Mouse (Mus musculus) neural tube, embryonic 13.5 days (tissue): ENCODE data around the gene Spata20. TPM values are rescaled to one million over a fixed set of nuclear protein-coding genes. Genes with fewer than 3 reads are reported as not detected.

Experiments used
- ATAC-seq: fragments of 200-750 bp; cut with Nextera tagmentation; 2 replicates; pipeline ENCODE4 v1.8.0; 2017; ENCODE audit warnings: low read depth, mild to moderate bottlenecking, moderate TSS enrichment, moderate library complexity
- H3K27ac ChIP-seq: fragments of 300-500 bp; sonication (generic); replicated peaks from 2 replicates; pipeline ENCODE4 v1.5.1; 2015; ENCODE audit warnings: moderate library complexity, mild to moderate bottlenecking, inconsistent platforms
- H3K27me3 ChIP-seq: fragments of 300-500 bp; sonication (generic); 2 replicates; pipeline ENCODE4 v1.6.1; 2015; ENCODE audit warnings: mild to moderate bottlenecking, inconsistent platforms
- H3K36me3 ChIP-seq: fragments of 300-500 bp; sonication (generic); 2 replicates; pipeline ENCODE4 v1.6.1; 2015; ENCODE audit warnings: mild to moderate bottlenecking, inconsistent platforms
- H3K4me1 ChIP-seq: fragments of 300-500 bp; sonication (generic); replicated peaks from 2 replicates; pipeline ENCODE4 v1.6.1; 2015; ENCODE audit warnings: inconsistent platforms
- H3K4me2 ChIP-seq: fragments of 300-500 bp; sonication (generic); 2 replicates; pipeline ENCODE4 v1.6.1; 2015; ENCODE audit warnings: inconsistent platforms, mild to moderate bottlenecking, moderate library complexity
- H3K4me3 ChIP-seq: fragments of 300-500 bp; sonication (generic); 2 replicates; pipeline ENCODE4 v1.5.1; 2015; ENCODE audit warnings: mild to moderate bottlenecking, inconsistent platforms
- H3K9ac ChIP-seq: fragments of 300-500 bp; sonication (generic); 2 replicates; pipeline ENCODE4 v1.6.1; 2015; ENCODE audit warnings: moderate library complexity, mild to moderate bottlenecking, inconsistent platforms
- H3K9me3 ChIP-seq: fragments of 300-500 bp; sonication (generic); 2 replicates; pipeline ENCODE4 v1.6.1; 2016; ENCODE audit warnings: inconsistent platforms
- WGBS: fragments of 180-500 bp; shearing (Covaris S2); methylation state at CpG from one replicate; pipeline ENCODE4 v1.1.7; 2015; 5-methylcytosine and 5-hydroxymethylcytosine counted together
- polyA plus RNA-seq: library from polyadenylated mRNA; unstranded; fragments of >200 nt; fragmentation: Nextera tagmentation; extraction: Ambion mirVana; gene quantifications from 2 replicates; pipeline ENCODE4 v1.2.1, GENCODE M21; 2015

Spata20 gene
- polyA plus RNA-seq, 1 experiment from 2014 or later = 0.28 TPM

GRCm38 (mm10) chr11:94498093-94498996, 12.4 kb upstream of the Spata20 start:
- peak overlapping the region; percentile 55 for H3K4me2 ChIP-seq
- H3K9me3 ChIP-seq = no peaks in the 10 kb centered on the region
- WGBS = 24% methylated on average over 19 of the region's 19 CpGs
- peaks cover 49% of the 10 kb centered on the region for H3K27me3 ChIP-seq
- H3K9ac ChIP-seq = peak overlapping the region; percentile 27; the same call in 1 of the 2 replicates
- no peaks in the 10 kb centered on the region for H3K36me3 ChIP-seq
- H3K27ac ChIP-seq = peak overlapping the region; percentile 43
- no peak; the same call in 1 of the 2 replicates for ATAC-seq
- no peak overlapping the region for H3K4me3 ChIP-seq
- peaks cover 26% of the 10 kb centered on the region for H3K4me1 ChIP-seq

GRCm38 (mm10) chr11:94495415-94495814, 9.4 kb upstream of the Spata20 start:
- Histone ChIP-seq H3K4me1 (peaks cover 39% of the 10 kb centered on the region), H3K9me3 (no peaks in the 10 kb centered on the region), H3K27me3 (peaks cover 65% of the 10 kb centered on the region), H3K9ac (no peak overlapping the region), H3K27ac (no peak overlapping the region), H3K36me3 (no peaks in the 10 kb centered on the region), H3K4me2 (no peak overlapping the region), H3K4me3 (no peak overlapping the region)
- no peak for ATAC-seq
- 83% methylated on average over 3 of the region's 3 CpGs for WGBS

GRCm38 (mm10) chr11:94491749-94492099, 5.7 kb upstream of the Spata20 start:
- H3K4me3 ChIP-seq = peak overlapping the region; percentile 51
- H3K27me3 ChIP-seq = peaks cover 50% of the 10 kb centered on the region
- 65% methylated on average over 7 of the region's 7 CpGs for WGBS

GRCm38 (mm10) chr11:94491035-94491748, 5.2 kb upstream of the Spata20 start:
- 5% methylated on average over 55 of the region's 55 CpGs for WGBS
- ATAC-seq = no peak
- Histone ChIP-seq H3K27ac (no peak overlapping the region), H3K9me3 (no peaks in the 10 kb centered on the region), H3K27me3 (peaks cover 49% of the 10 kb centered on the region), H3K4me2 (peak overlapping the region; percentile 70), H3K36me3 (no peaks in the 10 kb centered on the region), H3K4me3 (peak overlapping the region; percentile 51), H3K4me1 (peaks cover 13% of the 10 kb centered on the region), H3K9ac (peak overlapping the region; percentile 75)

More at GRCm38 (mm10) chr11:94491749-94492099, 5.7 kb upstream of the Spata20 start:
- no peak overlapping the region for H3K27ac ChIP-seq
- no peaks in the 10 kb centered on the region for H3K36me3 ChIP-seq
- no peak for ATAC-seq
- no peaks in the 10 kb centered on the region for H3K9me3 ChIP-seq
- peak overlapping the region; percentile 70 for H3K4me2 ChIP-seq
- H3K9ac ChIP-seq = 0 out of 2 replicates have a peak overlapping the region, but pooled peaks have one; percentile 75
- peaks cover 13% of the 10 kb centered on the region for H3K4me1 ChIP-seq

- 46% methylated on average over 4 of the region's 4 CpGs for WGBS
- H3K27me3 ChIP-seq = peaks cover 60% of the 10 kb centered on the region
Observed at GRCm38 (mm10) chr11:94489745-94490144, 3.8 kb upstream of the Spata20 start.

GRCm38 (mm10) chr11:94488767-94489533, 3.0 kb upstream of the Spata20 start:
- Histone ChIP-seq H3K36me3 (no peaks in the 10 kb centered on the region), H3K4me1 (peaks cover 13% of the 10 kb centered on the region), H3K27me3 (peaks cover 61% of the 10 kb centered on the region), H3K9ac (no peak overlapping the region), H3K9me3 (no peaks in the 10 kb centered on the region), H3K4me2 (no peak overlapping the region), H3K27ac (no peak overlapping the region), H3K4me3 (no peak overlapping the region)
- ATAC-seq = no peak
- 89% methylated on average over 11 of the region's 11 CpGs for WGBS

More at GRCm38 (mm10) chr11:94489745-94490144, 3.8 kb upstream of the Spata20 start:
- no peak overlapping the region for H3K9ac ChIP-seq
- no peaks in the 10 kb centered on the region for H3K36me3 ChIP-seq
- no peak overlapping the region for H3K4me3 ChIP-seq
- no peak overlapping the region for H3K27ac ChIP-seq
- peaks cover 13% of the 10 kb centered on the region for H3K4me1 ChIP-seq
- no peaks in the 10 kb centered on the region for H3K9me3 ChIP-seq
- H3K4me2 ChIP-seq = no peak overlapping the region
- no peak for ATAC-seq

- H3K36me3 ChIP-seq = no peaks in the 10 kb centered on the region
- no peaks in the 10 kb centered on the region for H3K9me3 ChIP-seq
- no peaks in the 10 kb centered on the region; the same call in 1 of the 2 replicates for H3K4me1 ChIP-seq
- H3K9ac ChIP-seq = no peak overlapping the region
- no peak overlapping the region for H3K4me2 ChIP-seq
- ATAC-seq = 0 out of 2 replicates have a peak, but pooled peaks have one; percentile 21
- WGBS = 86% methylated on average over 5 of the region's 5 CpGs
- H3K4me3 ChIP-seq = no peak overlapping the region
- no peak overlapping the region for H3K27ac ChIP-seq
- H3K27me3 ChIP-seq = peaks cover 42% of the 10 kb centered on the region
Observed at GRCm38 (mm10) chr11:94485223-94485622, 756 bp downstream of the Spata20 start.

GRCm38 (mm10) chr11:94484636-94485035, 1.3 kb downstream of the Spata20 start:
- no peak for ATAC-seq
- WGBS = 87% methylated on average over 9 of the region's 9 CpGs
- Histone ChIP-seq H3K4me3 (no peak overlapping the region), H3K9ac (no peak overlapping the region), H3K9me3 (no peaks in the 10 kb centered on the region), H3K27ac (no peak overlapping the region), H3K4me1 (no peaks in the 10 kb centered on the region; the same call in 1 of the 2 replicates), H3K36me3 (no peaks in the 10 kb centered on the region), H3K4me2 (no peak overlapping the region), H3K27me3 (peaks cover 36% of the 10 kb centered on the region)

GRCm38 (mm10) chr11:94483921-94484320, 2.1 kb downstream of the Spata20 start:
- Histone ChIP-seq H3K4me2 (no peak overlapping the region), H3K9ac (no peak overlapping the region), H3K4me1 (no peaks in the 10 kb centered on the region; the same call in 1 of the 2 replicates), H3K9me3 (no peaks in the 10 kb centered on the region), H3K27me3 (peaks cover 34% of the 10 kb centered on the region), H3K36me3 (no peaks in the 10 kb centered on the region), H3K27ac (no peak overlapping the region), H3K4me3 (no peak overlapping the region)
- ATAC-seq = no peak
- WGBS = 84% methylated on average over 14 of the region's 14 CpGs

GRCm38 (mm10) chr11:94483436-94483835, 2.5 kb downstream of the Spata20 start:
- ATAC-seq = no peak
- no peak overlapping the region for H3K27ac ChIP-seq
- H3K4me1 ChIP-seq = no peaks in the 10 kb centered on the region; the same call in 1 of the 2 replicates
- peaks cover 34% of the 10 kb centered on the region for H3K27me3 ChIP-seq
- no peak overlapping the region for H3K9ac ChIP-seq
- no peaks in the 10 kb centered on the region for H3K9me3 ChIP-seq
- no peak overlapping the region for H3K4me3 ChIP-seq
- no peaks in the 10 kb centered on the region for H3K36me3 ChIP-seq
- 88% methylated on average over 11 of the region's 11 CpGs for WGBS
- no peak overlapping the region for H3K4me2 ChIP-seq

GRCm38 (mm10) chr11:94482738-94483137, 3.2 kb downstream of the Spata20 start:
- Histone ChIP-seq H3K4me2 (no peak overlapping the region), H3K9me3 (no peaks in the 10 kb centered on the region), H3K27me3 (peaks cover 38% of the 10 kb centered on the region), H3K4me3 (no peak overlapping the region), H3K4me1 (no peaks in the 10 kb centered on the region; the same call in 1 of the 2 replicates), H3K9ac (no peak overlapping the region), H3K27ac (no peak overlapping the region), H3K36me3 (no peaks in the 10 kb centered on the region)
- no peak for ATAC-seq
- WGBS = 86% methylated on average over 11 of the region's 11 CpGs
